Mouse (Mus musculus) MEL (cell line): ENCODE results near the gene Htra2. TPM values are rescaled to one million over a fixed set of nuclear protein-coding genes. Genes with fewer than 3 reads are reported as not detected.
A peak's percentile ranks its signal among the peaks of the same experiment; 100 is the strongest.

Source experiments
- DNase-seq: peaks from one replicate; pipeline ENCODE4 v3.0.0; 2011; ENCODE audit warnings: low read depth, low spot score
- H3K27ac ChIP-seq: 2 replicates; pipeline ENCODE4 v1.5.1; 2012; ENCODE audit warnings: low read depth, mild to moderate bottlenecking, control low read depth, low read length, moderate library complexity; ENCODE audit not compliant: control insufficient read depth
- H3K27me3 ChIP-seq, 2 experiments: fragments of 150-350 bp in 1 of 2; sonication (generic) in 1 of 2; 2 replicates each; pipeline ENCODE4 v1.6.1; 2012; ENCODE audit warnings: low read length in 2 of 2, mild to moderate bottlenecking in 2 of 2, improper control_type of control experiment in 1 of 2, moderate library complexity in 1 of 2; ENCODE audit not compliant: insufficient read depth in 2 of 2, control insufficient read depth in 1 of 2
- H3K36me3 ChIP-seq, 2 experiments: 2 replicates each; pipeline ENCODE4 v1.6.1; 2012 to 2014; ENCODE audit warnings: low read length in 2 of 2, improper control_type of control experiment in 1 of 2, inconsistent platforms in 1 of 2, mild to moderate bottlenecking in 1 of 2; ENCODE audit not compliant: insufficient read depth in 2 of 2, control insufficient read depth in 1 of 2
- H3K4me1 ChIP-seq, 2 experiments: fragments of 150-350 bp in 1 of 2; sonication (generic) in 1 of 2; 2 replicates each; pipeline ENCODE4 v1.6.1; 2012; ENCODE audit warnings: low read length in 2 of 2, improper control_type of control experiment in 1 of 2, mild to moderate bottlenecking in 1 of 2; ENCODE audit not compliant: insufficient read depth in 2 of 2, control insufficient read depth in 1 of 2
- H3K4me3 ChIP-seq, 2 experiments: fragments of 150-350 bp in 1 of 2; sonication (generic) in 1 of 2; 2 replicates each; pipeline ENCODE4 v1.5.1; 2012; ENCODE audit warnings: low read depth in 2 of 2, low read length in 2 of 2, mild to moderate bottlenecking in 2 of 2, moderate library complexity in 2 of 2, control low read depth in 1 of 2, improper control_type of control experiment in 1 of 2; ENCODE audit not compliant: control insufficient read depth in 1 of 2, insufficient read depth in 1 of 2
- H3K79me2 ChIP-seq: 2 replicates; pipeline ENCODE4 v1.6.1; 2012; ENCODE audit warnings: mild to moderate bottlenecking, low read length, moderate library complexity; ENCODE audit not compliant: control insufficient read depth, poor library complexity, insufficient read depth
- H3K9ac ChIP-seq: 2 replicates; pipeline ENCODE4 v1.6.1; 2012; ENCODE audit warnings: low read depth, mild to moderate bottlenecking, control low read depth, low read length, moderate library complexity; ENCODE audit not compliant: control insufficient read depth, poor library complexity, severe bottlenecking
- H3K9me3 ChIP-seq: fragments of 150-350 bp; sonication (generic); replicated peaks from 2 replicates; pipeline ENCODE4 v1.6.1; 2012; ENCODE audit warnings: mild to moderate bottlenecking, low read length, improper control_type of control experiment, moderate library complexity; ENCODE audit not compliant: insufficient read depth
- BHLHE40 ChIP-seq: IDR thresholded peaks from 2 replicates; pipeline ENCODE4 v1.6.1; 2012; ENCODE audit warnings: low read depth, mild to moderate bottlenecking, inconsistent platforms, low read length, improper control_type of control experiment, borderline replicate concordance
- CHD1 ChIP-seq: IDR thresholded peaks from 2 replicates; pipeline ENCODE4 v1.6.1; 2012; ENCODE audit warnings: low read depth, mild to moderate bottlenecking, inconsistent platforms, low read length, improper control_type of control experiment
- CTCF ChIP-seq, 3 experiments: IDR thresholded peaks in 2 of 3; conservative IDR thresholded peaks in 1 of 3; 2 replicates each; pipeline ENCODE4 v1.5.1; 2011 to 2012; ENCODE audit warnings: low read length in 3 of 3, low read depth in 2 of 3, mild to moderate bottlenecking in 2 of 3, improper control_type of control experiment in 1 of 3, inconsistent platforms in 1 of 3, mixed read lengths in 1 of 3, moderate library complexity in 1 of 3; ENCODE audit not compliant: control insufficient read depth in 1 of 3, insufficient read depth in 1 of 3, poor library complexity in 1 of 3, severe bottlenecking in 1 of 3
- ELF1 ChIP-seq: IDR thresholded peaks from 2 replicates; pipeline ENCODE4 v1.6.1; 2014; ENCODE audit warnings: low read depth, mild to moderate bottlenecking, inconsistent platforms, low read length, improper control_type of control experiment, moderate library complexity
- EP300 ChIP-seq, 2 experiments: IDR thresholded peaks; 2 replicates each; pipeline ENCODE4 v1.6.1; 2011; ENCODE audit warnings: improper control_type of control experiment in 2 of 2, low read length in 2 of 2, low read depth in 1 of 2, mild to moderate bottlenecking in 1 of 2
- ETS1 ChIP-seq: IDR thresholded peaks from 2 replicates; pipeline ENCODE4 v1.6.1; 2012; ENCODE audit warnings: low read depth, mild to moderate bottlenecking, inconsistent platforms, low read length, improper control_type of control experiment, moderate library complexity
- GABPA ChIP-seq: IDR thresholded peaks from 2 replicates; pipeline ENCODE4 v1.6.1; 2012; ENCODE audit warnings: low read depth, mild to moderate bottlenecking, inconsistent platforms, low read length, improper control_type of control experiment, moderate library complexity
- GATA1 ChIP-seq: IDR thresholded peaks from 2 replicates; pipeline ENCODE4 v1.6.1; 2011; ENCODE audit warnings: low read depth, low read length, improper control_type of control experiment
- JUND ChIP-seq: IDR thresholded peaks from 2 replicates; pipeline ENCODE4 v1.6.1; 2011; ENCODE audit warnings: low read depth, mild to moderate bottlenecking, improper control_type of control experiment, low read length
- MAFK ChIP-seq: IDR thresholded peaks from 2 replicates; pipeline ENCODE4 v1.6.1; 2011; ENCODE audit warnings: low read depth, mild to moderate bottlenecking, low read length, improper control_type of control experiment, borderline replicate concordance
- MAZ ChIP-seq: IDR thresholded peaks from 2 replicates; pipeline ENCODE4 v1.6.1; 2012; ENCODE audit warnings: low read depth, mild to moderate bottlenecking, inconsistent platforms, low read length, improper control_type of control experiment
- NRF1 ChIP-seq: IDR thresholded peaks from 2 replicates; pipeline ENCODE4 v1.6.1; 2014; ENCODE audit warnings: low read depth, mild to moderate bottlenecking, inconsistent platforms, low read length, improper control_type of control experiment, moderate library complexity; ENCODE audit not compliant: poor library complexity, insufficient read depth, severe bottlenecking
- POLR2A ChIP-seq, 2 experiments: IDR thresholded peaks; 2 replicates each; pipeline ENCODE4 v1.6.1; 2011 to 2012; ENCODE audit warnings: low read length in 2 of 2, mild to moderate bottlenecking in 2 of 2, control low read depth in 1 of 2, improper control_type of control experiment in 1 of 2, low read depth in 1 of 2, moderate library complexity in 1 of 2; ENCODE audit not compliant: control insufficient read depth in 1 of 2, insufficient read depth in 1 of 2, poor library complexity in 1 of 2
- POLR2AphosphoS2 ChIP-seq: IDR thresholded peaks from 2 replicates; pipeline ENCODE4 v1.6.1; 2011; ENCODE audit warnings: low read length, improper control_type of control experiment
- RAD21 ChIP-seq: IDR thresholded peaks from 2 replicates; pipeline ENCODE4 v1.6.1; 2011; ENCODE audit warnings: mild to moderate bottlenecking, low read depth, low read length, improper control_type of control experiment
- RCOR1 ChIP-seq: IDR thresholded peaks from 2 replicates; pipeline ENCODE4 v1.6.1; 2012; ENCODE audit warnings: low read depth, mild to moderate bottlenecking, inconsistent platforms, low read length, improper control_type of control experiment
- TBP ChIP-seq: IDR thresholded peaks from 2 replicates; pipeline ENCODE4 v1.8.0; 2011; ENCODE audit warnings: low read depth, low read length, improper control_type of control experiment
- UBTF ChIP-seq: IDR thresholded peaks from 2 replicates; pipeline ENCODE4 v1.6.1; 2012; ENCODE audit warnings: low read depth, mild to moderate bottlenecking, inconsistent platforms, low read length, improper control_type of control experiment, moderate library complexity, borderline replicate concordance; ENCODE audit not compliant: insufficient read depth
- USF2 ChIP-seq, 2 experiments: IDR thresholded peaks; 2 replicates each; pipeline ENCODE4 v1.6.1; 2011 to 2012; ENCODE audit warnings: improper control_type of control experiment in 2 of 2, low read length in 2 of 2, borderline replicate concordance in 1 of 2, inconsistent platforms in 1 of 2, low read depth in 1 of 2, mild to moderate bottlenecking in 1 of 2; ENCODE audit not compliant: insufficient read depth in 1 of 2
- ZC3H11A ChIP-seq: IDR thresholded peaks from 2 replicates; pipeline ENCODE4 v1.6.1; 2012; ENCODE audit warnings: low read depth, mild to moderate bottlenecking, inconsistent platforms, low read length, improper control_type of control experiment
- ZNF384 ChIP-seq: IDR thresholded peaks from 2 replicates; pipeline ENCODE4 v1.6.1; 2012; ENCODE audit warnings: low read depth, mild to moderate bottlenecking, inconsistent platforms, low read length, improper control_type of control experiment
- polyA plus RNA-seq, 2 experiments: library from polyadenylated mRNA; stranded (reverse) in 1 of 2; unstranded in 1 of 2; fragments of >175 nt in 1 of 2; fragments of >200 nt in 1 of 2; gene quantifications; 2 replicates each; pipeline versions ENCODE4 v1.2.1 to v1.2.4; 2012; ENCODE audit warnings: low replicate concordance in 2 of 2, low read depth in 1 of 2; ENCODE audit not compliant: insufficient read length in 2 of 2, insufficient read depth in 1 of 2, missing spikeins in 1 of 2
- total RNA-seq: library from RNA; depleted of rRNA; stranded (reverse); fragments of 300-350 nt; gene quantifications from 2 replicates; pipeline ENCODE4 v1.2.3, GENCODE M21; 2012

The Htra2 gene
- total and polyA plus RNA-seq, 3 experiments, result 107 to 133 TPM; not detected in 1

- Histone ChIP-seq H3K27me3 (0 out of 4 replicates have a peak, but pooled peaks cover 0 to 1% of the 10 kb centered on the region in 2 experiments), H3K36me3 (peaks cover 0 to 4% of the 10 kb centered on the region in 2 experiments; a peak in 1 of 4 replicates), H3K4me1 (peaks cover 0 to 5% of the 10 kb centered on the region in 2 experiments; a peak in 3 of 4 replicates), H3K79me2 (no peaks in the 10 kb centered on the region), H3K27ac (no peak overlapping the region), H3K9me3 (no peaks in the 10 kb centered on the region), H3K4me3 (no peak overlapping the region; a peak in 1 of 4 replicates), H3K9ac (no peak overlapping the region)
- TF ChIP-seq POLR2AphosphoS2 (no peak), ETS1 (no peak), ELF1 (no peak), ZC3H11A (no peak), RCOR1 (no peak), NRF1 (no peak), JUND (no peak), EP300 (IDR thresholded peaks at IDR 0.05; ENCODE audit: low read depth in 1 of 2, low read length in 2 of 2) (no peak), MAFK (no peak), CHD1 (no peak), MAZ (no peak), UBTF (no peak)
- peak; percentile 59 for DNase-seq
These were observed 40.9 kb upstream of the Htra2 start for GRCm38 (mm10) chr6:83095968-83096367.

- Histone ChIP-seq H3K4me1 (no peaks in the 10 kb centered on the region), H3K9ac (no peak overlapping the region), H3K27ac (no peak overlapping the region), H3K27me3 (peaks cover 2 to 5% of the 10 kb centered on the region in 2 experiments; a peak in 2 of 4 replicates), H3K4me3 (no peak overlapping the region), H3K36me3 (no peaks in the 10 kb centered on the region), H3K79me2 (no peaks in the 10 kb centered on the region), H3K9me3 (no peaks in the 10 kb centered on the region)
- DNase-seq, result no peak
- TF ChIP-seq RAD21 (no peak), GABPA (no peak), ZC3H11A (no peak), MAZ (no peak), RCOR1 (no peak), GATA1 (no peak), ZNF384 (no peak), CHD1 (no peak), MAFK (no peak), USF2 (IDR thresholded peaks at IDR 0.05; ENCODE audit: borderline replicate concordance in 1 of 2, insufficient read depth in 1 of 2, low read depth in 1 of 2, low read length in 2 of 2) (no peak), ELF1 (no peak), POLR2AphosphoS2 (no peak), TBP (no peak), BHLHE40 (no peak), CTCF (IDR thresholded peaks at IDR 0.05 in 2 of 3, conservative IDR thresholded peaks at IDR 0.05 in 1 of 3; ENCODE audit: control insufficient read depth in 1 of 3, insufficient read depth in 1 of 3, low read depth in 2 of 3, low read length in 3 of 3, poor library complexity in 1 of 3, severe bottlenecking in 1 of 3) (no peak), POLR2A (IDR thresholded peaks at IDR 0.05; ENCODE audit: control insufficient read depth in 1 of 2, insufficient read depth in 1 of 2, low read depth in 1 of 2, low read length in 2 of 2, poor library complexity in 1 of 2) (no peak)
These were observed 37.5 kb upstream of the Htra2 start for GRCm38 (mm10) chr6:83092416-83093127.
